Mouse (Mus musculus): ENCODE results near the gene C730034F03Rik. TPM values are rescaled to one million over a fixed set of nuclear protein-coding genes. Genes with fewer than 3 reads are reported as not detected.

The C730034F03Rik gene
- 1.1 and 1.2 TPM in 2 replicates for polyA plus RNA-seq (2012; rRNA removed; ENCODE audit: low replicate concordance)

GRCm38 (mm10) chr15:89429352-89430221 is at the start of gene C730034F03Rik, which contains the start of the genes Gm44502 and Chkb:
Gene C730034F03Rik (plus strand): TSS chr15:89429589.
Gene Gm44502 (minus strand): TSS chr15:89429696.
Gene Chkb (minus strand): TSS chr15:89429908.

GRCm38 (mm10) chr15:89384617-89385016 is 44.8 kb upstream of the C730034F03Rik start, which contains the start of gene Klhdc7b:
Gene Klhdc7b (plus strand): TSS chr15:89384917.

GRCm38 (mm10) chr15:89410118-89410517 is 19.3 kb upstream of the C730034F03Rik start, which contains the start of gene Syce3:
Gene Syce3 (minus strand): TSS chr15:89410503.

GRCm38 (mm10) chr15:89425711-89426121 is 3.7 kb upstream of the C730034F03Rik start, which contains the start of gene Cpt1b:
Gene Cpt1b (minus strand): TSS chr15:89425863.

GRCm38 (mm10) chr15:89453865-89454478 is 24.6 kb downstream of the C730034F03Rik start, which contains the start of gene Mapk8ip2:
Gene Mapk8ip2 (plus strand): TSS chr15:89453913.

GRCm38 (mm10) chr15:89477091-89477491 is 47.7 kb downstream of the C730034F03Rik start, which contains the start of gene Arsa:
Gene Arsa (minus strand): TSS chr15:89477425.

Other genes starting within 250 kb of the C730034F03Rik start
- 65.4 and 208 TPM in 2 replicates for gene Plxnb2, start 248.8 kb upstream of the C730034F03Rik start, polyA plus RNA-seq (2012; rRNA removed; ENCODE audit: low replicate concordance)
- gene Dennd6b, start 233.1 kb upstream of the C730034F03Rik start, polyA plus RNA-seq (2012; rRNA removed; ENCODE audit: low replicate concordance), result 12.7 and 21.1 TPM in 2 replicates
- gene Ppp6r2, start 218.0 kb upstream of the C730034F03Rik start, polyA plus RNA-seq (2012; rRNA removed; ENCODE audit: low replicate concordance), result 60.4 and 149 TPM in 2 replicates
- 169 and 209 TPM in 2 replicates for gene Sbf1, start 114.3 kb upstream of the C730034F03Rik start, polyA plus RNA-seq (2012; rRNA removed; ENCODE audit: low replicate concordance)
- gene Adm2, start 106.9 kb upstream of the C730034F03Rik start, polyA plus RNA-seq (2012; rRNA removed; ENCODE audit: low replicate concordance), result 0.18 TPM in 1 of 2 replicates, not detected in the other
- not detected in 2 replicates for gene Miox, start 95.2 kb upstream of the C730034F03Rik start, polyA plus RNA-seq (2012; rRNA removed; ENCODE audit: low replicate concordance)
- gene Lmf2, start 73.9 kb upstream of the C730034F03Rik start, polyA plus RNA-seq (2012; rRNA removed; ENCODE audit: low replicate concordance), result 49.7 and 68.9 TPM in 2 replicates
- gene Ncaph2, start 73.9 kb upstream of the C730034F03Rik start, polyA plus RNA-seq (2012; rRNA removed; ENCODE audit: low replicate concordance), result 111 and 131 TPM in 2 replicates
- gene Sco2, start 55.7 kb upstream of the C730034F03Rik start, polyA plus RNA-seq (2012; rRNA removed; ENCODE audit: low replicate concordance), result 31.0 and 49.1 TPM in 2 replicates
- 2.2 and 2.5 TPM in 2 replicates for gene Tymp, start 52.5 kb upstream of the C730034F03Rik start, polyA plus RNA-seq (2012; rRNA removed; ENCODE audit: low replicate concordance)
- 3.5 and 8.1 TPM in 2 replicates for gene Odf3b, start 50.3 kb upstream of the C730034F03Rik start, polyA plus RNA-seq (2012; rRNA removed; ENCODE audit: low replicate concordance)
- not detected in 2 replicates for gene Klhdc7b, start 44.7 kb upstream of the C730034F03Rik start, polyA plus RNA-seq (2012; rRNA removed; ENCODE audit: low replicate concordance)
- gene Syce3, start 19.1 kb upstream of the C730034F03Rik start, polyA plus RNA-seq (2012; rRNA removed; ENCODE audit: low replicate concordance), result not detected in 2 replicates
- gene Cpt1b, start 3.7 kb upstream of the C730034F03Rik start, polyA plus RNA-seq (2012; rRNA removed; ENCODE audit: low replicate concordance), result 23.9 and 81.0 TPM in 2 replicates
- 0.53 TPM in 1 of 2 replicates, not detected in the other for gene Gm44502, start 107 bp downstream of the C730034F03Rik start, polyA plus RNA-seq (2012; rRNA removed; ENCODE audit: low replicate concordance)
- 74.5 and 84.9 TPM in 2 replicates for gene Chkb, start 319 bp downstream of the C730034F03Rik start, polyA plus RNA-seq (2012; rRNA removed; ENCODE audit: low replicate concordance)
- 0.03 and 0.73 TPM in 2 replicates for gene Mapk8ip2, start 24.3 kb downstream of the C730034F03Rik start, polyA plus RNA-seq (2012; rRNA removed; ENCODE audit: low replicate concordance)
- 58.6 and 80.0 TPM in 2 replicates for gene Arsa, start 47.8 kb downstream of the C730034F03Rik start, polyA plus RNA-seq (2012; rRNA removed; ENCODE audit: low replicate concordance)
- 28.8 and 64.8 TPM in 2 replicates for gene Shank3, start 70.0 kb downstream of the C730034F03Rik start, polyA plus RNA-seq (2012; rRNA removed; ENCODE audit: low replicate concordance)
- 1.2 and 3.3 TPM in 2 replicates for gene Acr, start 138.7 kb downstream of the C730034F03Rik start, polyA plus RNA-seq (2012; rRNA removed; ENCODE audit: low replicate concordance)
- 14.5 and 25.5 TPM in 2 replicates for gene Rabl2, start 162.3 kb downstream of the C730034F03Rik start, polyA plus RNA-seq (2012; rRNA removed; ENCODE audit: low replicate concordance)